Mouse (Mus musculus) E14TG2a.4 (cell line): ENCODE data around the gene Kcng3.

Experiments used
- H3K27me3 ChIP-seq: 2 replicates; pipeline ENCODE4 v1.6.1; 2014; ENCODE audit warnings: low read length, control low read depth; ENCODE audit not compliant: insufficient read depth
- H3K36me3 ChIP-seq: 2 replicates; pipeline ENCODE4 v1.6.1; 2014; ENCODE audit warnings: low read length, control low read depth; ENCODE audit not compliant: insufficient read depth
- H3K4me1 ChIP-seq: replicated peaks from 2 replicates; pipeline ENCODE4 v1.6.1; 2014; ENCODE audit warnings: low read depth, low read length, control low read depth
- H3K4me3 ChIP-seq: replicated peaks from 2 replicates; pipeline ENCODE4 v1.5.1; 2014; ENCODE audit warnings: mild to moderate bottlenecking, low read length
- H3K9me3 ChIP-seq: 2 replicates; pipeline ENCODE4 v1.6.1; 2014; ENCODE audit warnings: low read length, control low read depth
- CTCF ChIP-seq: conservative IDR thresholded peaks from 2 replicates; pipeline ENCODE4 v1.5.1; 2014; ENCODE audit warnings: low read length
- NANOG ChIP-seq: IDR thresholded peaks from 2 replicates; pipeline ENCODE4 v1.6.1; 2014; ENCODE audit warnings: borderline replicate concordance, low read length, mixed read lengths
- POU5F1 ChIP-seq: IDR thresholded peaks from 2 replicates; pipeline ENCODE4 v1.6.1; 2014; ENCODE audit warnings: low read length, borderline replicate concordance

Gene Kcng3

DNA sequence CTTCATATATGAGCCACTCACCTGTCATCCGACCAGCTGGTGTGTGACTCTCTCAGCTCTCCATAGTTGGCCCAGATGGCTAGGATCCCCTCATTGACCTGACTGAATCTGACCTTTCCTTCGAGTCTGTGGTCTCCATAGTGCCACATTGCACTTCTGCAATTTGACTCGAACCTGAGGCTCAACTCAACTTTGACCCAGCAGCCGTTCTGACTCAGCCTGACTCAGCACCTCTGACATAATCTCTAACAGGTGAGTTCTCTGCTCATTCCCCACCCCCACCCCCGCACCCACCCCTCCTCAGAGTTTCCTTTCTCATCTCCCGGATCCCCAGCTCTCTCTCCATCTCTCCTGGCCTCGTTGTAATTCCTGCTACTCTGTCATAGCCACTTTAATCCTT lies 4.7 kb upstream of the Kcng3 start:
- H3K4me1 ChIP-seq, result peaks cover 60% of the 10 kb centered on the region
- no peaks in the 10 kb centered on the region for H3K36me3 ChIP-seq
- H3K9me3 ChIP-seq, result no peaks in the 10 kb centered on the region
- H3K27me3 ChIP-seq, result peaks cover 14% of the 10 kb centered on the region
- TF ChIP-seq NANOG, result no peak
- no peak for TF ChIP-seq POU5F1
- TF ChIP-seq CTCF, result no peak
- H3K4me3 ChIP-seq, result no peak overlapping the region

DNA sequence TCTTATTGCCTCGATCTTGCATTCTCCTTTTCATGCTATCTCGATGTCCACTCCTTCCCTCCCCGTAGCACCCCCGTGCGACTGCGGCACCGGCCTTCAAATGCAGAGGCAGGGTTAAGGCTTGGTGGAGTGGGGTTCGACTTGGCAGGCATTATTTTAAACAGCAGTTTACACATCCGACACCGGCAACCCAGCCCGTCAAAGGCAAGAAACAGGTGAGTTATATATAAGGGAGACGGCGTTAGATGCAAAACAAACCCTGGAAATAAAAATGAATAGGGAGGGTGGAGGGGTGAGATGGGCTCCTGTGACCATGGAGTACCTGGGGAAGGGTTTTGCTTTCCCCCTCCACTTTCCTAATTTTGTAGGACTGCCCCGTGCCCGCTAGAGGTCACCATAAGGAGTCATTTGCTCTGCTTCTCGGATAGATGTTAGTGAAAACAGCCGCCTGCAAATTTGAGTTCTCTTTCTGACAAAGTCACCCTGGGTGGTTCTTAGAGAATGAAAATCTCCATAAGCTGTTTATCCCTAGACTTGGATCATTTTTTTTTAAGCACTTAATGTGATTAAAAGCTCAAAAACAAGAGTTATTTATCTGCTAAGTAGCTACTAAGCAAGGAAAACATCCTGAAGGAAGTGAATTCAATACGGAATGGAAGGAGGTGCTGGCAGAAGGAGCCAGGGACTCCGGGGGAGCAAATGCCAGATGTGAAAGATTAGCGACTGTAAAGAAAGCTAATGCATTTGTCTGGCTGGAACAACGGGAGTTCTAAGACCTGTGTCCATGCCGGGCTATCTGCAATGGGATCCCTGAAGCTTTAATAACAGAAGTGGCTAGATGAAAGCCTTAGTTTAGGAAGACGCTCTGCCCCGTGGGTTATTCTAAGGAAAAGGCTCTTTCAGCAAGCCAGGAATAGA lies 1.2 kb upstream of the Kcng3 start:
- TF ChIP-seq NANOG (no peak), CTCF (peak; percentile 73)
- H3K36me3 ChIP-seq, result no peaks in the 10 kb centered on the region
- peak overlapping the region; percentile 83 for H3K4me3 ChIP-seq
- H3K4me1 ChIP-seq, result peaks cover 55% of the 10 kb centered on the region
- H3K27me3 ChIP-seq, result peaks cover 47% of the 10 kb centered on the region
- H3K9me3 ChIP-seq, result no peaks in the 10 kb centered on the region

DNA sequence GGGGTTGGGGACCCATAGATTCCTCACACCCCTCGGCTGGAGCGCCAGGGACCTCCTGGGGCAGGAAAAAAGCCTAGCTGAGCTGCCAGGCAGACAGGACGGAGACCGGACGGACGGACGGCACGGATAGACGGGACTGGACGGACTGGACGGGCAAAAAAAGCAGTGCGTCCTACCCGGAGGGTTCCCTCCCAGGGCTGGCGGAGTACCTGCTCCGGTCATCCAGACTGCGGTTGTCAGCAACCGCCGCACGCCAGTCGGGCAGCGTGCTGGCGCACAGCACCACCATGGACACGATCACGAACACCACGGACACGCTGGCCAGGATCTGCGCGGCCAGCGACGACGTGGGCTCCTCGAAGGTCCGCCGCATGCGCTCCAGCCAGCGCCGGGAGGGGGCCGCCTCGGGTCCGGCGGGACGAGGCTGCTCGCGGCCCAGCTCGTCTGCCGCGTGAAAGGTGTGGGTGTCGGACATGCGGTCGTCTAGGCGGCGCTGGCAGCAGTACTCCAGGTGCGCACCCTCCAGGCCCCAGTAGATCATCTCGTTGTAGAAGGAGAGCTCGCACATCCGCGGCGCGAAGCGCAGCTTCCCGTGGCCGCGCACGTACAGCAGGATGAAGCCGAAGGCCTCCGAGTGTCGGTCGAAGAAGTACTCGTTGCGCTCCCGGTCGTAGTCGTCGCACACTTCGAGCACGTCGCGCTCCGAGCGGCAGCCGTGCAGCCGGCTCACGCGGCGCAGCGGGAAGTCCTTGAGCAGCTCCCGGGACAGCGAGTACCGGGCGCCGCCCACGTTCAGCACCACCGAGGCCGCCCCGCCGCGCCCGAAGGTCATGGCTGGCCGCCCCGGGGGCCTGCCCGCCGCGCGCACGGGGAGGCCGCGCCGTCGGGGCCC lies 662 bp downstream of the Kcng3 start:
- H3K36me3 ChIP-seq, result no peaks in the 10 kb centered on the region
- peaks cover 55% of the 10 kb centered on the region for H3K4me1 ChIP-seq
- no peak for TF ChIP-seq CTCF
- TF ChIP-seq POU5F1, result no peak
- no peak for TF ChIP-seq NANOG
- peaks cover 53% of the 10 kb centered on the region for H3K27me3 ChIP-seq
- 0 out of 2 replicates have a peak, but pooled peaks cover 6% of the 10 kb centered on the region for H3K9me3 ChIP-seq
- peak overlapping the region; percentile 83 for H3K4me3 ChIP-seq

DNA sequence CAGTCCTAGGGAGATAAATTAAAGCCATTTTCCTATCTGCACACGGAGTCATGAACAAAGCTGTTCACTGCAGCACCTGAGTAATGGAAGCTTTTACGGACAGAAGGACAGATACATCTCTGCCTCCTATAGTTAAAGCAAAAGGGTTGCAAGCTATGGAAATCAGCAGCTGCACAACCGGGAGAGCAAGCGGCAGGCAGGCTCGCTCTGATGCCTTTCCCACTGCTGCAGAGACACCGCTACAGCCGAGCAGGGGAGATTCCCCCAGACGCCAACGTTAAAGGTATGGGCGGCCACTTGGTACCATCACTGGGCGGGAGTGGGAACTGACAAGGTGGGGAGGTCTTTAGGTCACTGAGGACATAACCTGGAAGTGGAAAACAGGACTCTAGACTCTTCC lies 17.8 kb downstream of the Kcng3 start:
- H3K4me1 ChIP-seq, result peaks cover 15% of the 10 kb centered on the region
- H3K4me3 ChIP-seq, result no peak overlapping the region
- H3K36me3 ChIP-seq, result no peaks in the 10 kb centered on the region
- H3K9me3 ChIP-seq, result no peaks in the 10 kb centered on the region
- TF ChIP-seq NANOG (no peak), POU5F1 (no peak), CTCF (no peak)
- no peaks in the 10 kb centered on the region for H3K27me3 ChIP-seq

DNA sequence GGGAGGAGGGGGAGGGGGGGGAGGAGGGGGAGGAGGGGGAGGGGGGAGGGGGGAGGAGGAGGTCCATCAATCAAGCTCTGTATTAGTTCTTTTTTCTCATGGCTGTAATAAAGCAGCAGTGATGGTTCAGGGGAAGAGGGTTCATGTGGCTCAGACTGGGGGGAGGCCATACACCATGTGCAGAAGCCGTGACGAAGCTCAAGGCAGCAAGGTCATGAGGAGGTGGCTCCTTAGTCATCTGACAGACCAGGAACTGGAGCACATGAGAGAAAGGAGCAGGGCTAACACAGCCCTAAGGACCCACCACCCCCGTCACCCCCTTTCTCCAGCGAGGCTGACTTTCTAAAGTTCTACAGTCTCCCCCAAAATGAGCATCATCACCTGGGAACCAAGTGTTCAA lies 22.2 kb downstream of the Kcng3 start:
- H3K27me3 ChIP-seq, result no peaks in the 10 kb centered on the region
- H3K9me3 ChIP-seq, result peaks cover 5% of the 10 kb centered on the region
- TF ChIP-seq POU5F1, result no peak
- no peak for TF ChIP-seq NANOG
- H3K36me3 ChIP-seq, result no peaks in the 10 kb centered on the region
- H3K4me1 ChIP-seq, result peaks cover 33% of the 10 kb centered on the region
- H3K4me3 ChIP-seq, result no peak overlapping the region

- Histone ChIP-seq H3K9me3 (peaks cover 10% of the 10 kb centered on the region), H3K36me3 (no peaks in the 10 kb centered on the region), H3K4me1 (0 out of 2 replicates have a peak, but pooled peaks cover 3% of the 10 kb centered on the region), H3K4me3 (no peak overlapping the region), H3K27me3 (no peaks in the 10 kb centered on the region)
- TF ChIP-seq POU5F1 (no peak), NANOG (no peak), CTCF (no peak)
Observed at GRCm38 (mm10) chr17:83600976-83601375, 30.7 kb downstream of the Kcng3 start.

DNA sequence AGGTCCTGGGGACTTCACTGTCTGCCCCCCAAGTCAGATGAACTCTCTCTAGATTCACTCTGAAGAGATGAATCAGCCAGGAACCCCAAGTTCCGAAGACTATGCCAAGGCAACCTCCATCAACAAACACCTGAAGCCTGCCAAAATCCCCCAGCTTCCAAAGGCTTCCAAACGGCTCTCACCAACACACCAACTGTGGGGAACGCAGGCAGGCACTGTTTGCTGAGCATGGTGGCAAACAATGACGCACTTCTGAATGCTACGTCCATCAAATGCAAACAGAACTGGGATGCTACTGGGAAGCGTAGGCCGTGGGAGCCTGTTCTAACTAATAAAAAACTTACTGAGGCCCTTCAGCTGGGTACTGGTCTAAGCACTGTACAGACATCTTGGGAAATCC lies 35.7 kb downstream of the Kcng3 start:
- no peaks in the 10 kb centered on the region for H3K27me3 ChIP-seq
- H3K4me1 ChIP-seq, result no peaks in the 10 kb centered on the region; the same call in 1 of the 2 replicates

GRCm38 (mm10) chr17:83594526-83594925 lies 37.2 kb downstream of the Kcng3 start:
- Histone ChIP-seq H3K36me3 (no peaks in the 10 kb centered on the region), H3K4me3 (no peak overlapping the region), H3K4me1 (no peaks in the 10 kb centered on the region; the same call in 1 of the 2 replicates), H3K27me3 (no peaks in the 10 kb centered on the region), H3K9me3 (no peaks in the 10 kb centered on the region)
- TF ChIP-seq CTCF (no peak), NANOG (no peak), POU5F1 (no peak)

More for the DNA sequence above, 35.7 kb downstream of the Kcng3 start:
- Histone ChIP-seq H3K9me3 (no peaks in the 10 kb centered on the region), H3K4me3 (no peak overlapping the region), H3K36me3 (no peaks in the 10 kb centered on the region)
- TF ChIP-seq POU5F1 (no peak), CTCF (no peak), NANOG (no peak)

GRCm38 (mm10) chr17:83593396-83593795 lies 38.3 kb downstream of the Kcng3 start:
- TF ChIP-seq POU5F1 (no peak), NANOG (no peak), CTCF (no peak)

More at GRCm38 (mm10) chr17:83593396-83593795, 38.3 kb downstream of the Kcng3 start:
- Histone ChIP-seq H3K9me3 (no peaks in the 10 kb centered on the region), H3K4me1 (no peaks in the 10 kb centered on the region; the same call in 1 of the 2 replicates), H3K27me3 (no peaks in the 10 kb centered on the region), H3K4me3 (no peak overlapping the region), H3K36me3 (no peaks in the 10 kb centered on the region)
